Mouse (Mus musculus) cerebellum, adult 11-12 months (tissue): ENCODE results near the gene Sptlc2.
A peak's percentile ranks its signal among the peaks of the same experiment; 100 is the strongest.

Source experiments
- DNase-seq: peaks from one replicate; pipeline ENCODE4 v3.0.0; 2022

Sptlc2 gene

DNA sequence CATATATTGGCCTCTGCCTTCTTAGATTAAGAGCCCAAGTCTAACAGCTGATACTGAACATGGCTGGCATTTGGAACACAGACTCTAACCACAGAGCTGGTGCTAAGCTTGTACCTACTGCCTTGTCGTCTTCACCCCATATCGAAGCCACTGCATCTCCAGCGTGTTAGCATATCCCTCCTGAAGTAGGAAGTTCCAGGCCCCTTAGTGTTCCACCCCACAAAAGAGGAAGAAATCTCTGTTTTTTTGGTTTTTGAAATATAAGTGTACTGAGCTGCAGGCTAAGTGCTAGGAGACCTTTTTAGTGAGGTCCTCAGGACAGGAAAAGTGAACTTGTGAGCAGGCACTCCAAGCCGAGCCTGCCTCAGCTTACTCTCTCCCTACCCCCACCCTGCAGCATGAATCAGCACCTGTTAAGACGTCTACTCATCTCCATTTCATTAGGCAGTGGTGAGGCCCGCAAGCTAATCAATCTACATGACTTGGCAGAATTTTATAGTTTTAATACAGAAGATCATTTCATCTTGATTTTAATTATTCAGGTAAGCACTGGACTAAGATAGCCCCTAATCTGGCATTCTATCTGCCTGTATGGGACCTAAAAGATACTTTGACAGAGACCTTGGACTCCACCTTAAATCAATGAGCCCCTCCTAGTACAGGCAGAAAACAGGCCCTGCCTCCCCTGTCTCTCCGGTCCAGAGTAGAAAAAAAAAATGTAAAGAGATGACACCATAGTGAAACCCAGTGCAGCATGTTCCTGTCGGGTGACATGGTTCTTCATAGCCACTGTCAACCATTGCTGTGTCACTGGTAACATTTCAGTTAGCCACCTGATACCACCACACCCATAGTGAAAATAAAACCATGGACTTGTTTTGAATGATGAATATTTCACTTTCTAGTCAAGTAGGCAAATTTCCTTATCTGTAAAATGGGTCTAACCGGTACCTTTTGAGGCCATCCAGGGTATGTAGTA is 113.0 kb downstream of the Sptlc2 start:
- DNase-seq: no peak

- peak; percentile 29 for DNase-seq
Measured at GRCm38 (mm10) chr12:87267682-87268081, 120.5 kb downstream of the Sptlc2 start.

DNA sequence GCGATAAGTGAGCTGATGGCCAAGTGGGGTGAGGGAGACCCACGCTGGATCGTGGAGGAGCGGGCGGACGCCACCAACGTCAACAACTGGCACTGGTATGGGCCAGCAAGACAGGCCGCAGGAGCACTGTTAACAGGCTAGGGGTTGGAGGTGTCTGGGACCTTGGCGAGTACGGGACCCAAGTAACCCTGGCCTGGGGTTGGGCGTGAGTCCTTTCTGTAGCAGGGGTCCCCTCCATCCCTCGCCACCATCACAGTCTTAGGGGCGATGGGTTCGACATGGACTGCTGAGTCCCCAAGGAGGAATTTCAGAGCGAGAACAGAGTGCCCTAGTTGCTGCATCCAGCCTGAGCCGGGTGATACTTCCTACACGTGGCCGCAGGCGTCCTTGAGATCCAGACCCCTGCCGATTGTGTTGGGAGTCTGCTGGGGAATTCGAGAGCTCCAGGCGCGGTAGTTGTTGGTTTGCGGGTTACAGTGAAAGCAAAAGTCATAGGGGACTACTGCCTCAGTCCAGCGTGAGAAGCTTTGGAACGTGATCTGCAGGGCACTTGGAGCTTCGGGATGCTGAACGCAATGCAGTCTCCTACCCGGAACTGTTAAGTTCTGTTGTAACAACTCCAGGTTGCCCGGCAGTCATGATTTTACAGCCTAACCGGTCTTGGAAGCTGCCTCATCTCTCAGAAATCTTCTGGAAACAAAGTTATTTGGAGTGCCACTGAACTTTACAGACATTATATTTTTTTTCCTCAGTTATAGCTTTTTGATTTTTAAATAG is 121.1 kb downstream of the Sptlc2 start:
- no peak for DNase-seq

DNA sequence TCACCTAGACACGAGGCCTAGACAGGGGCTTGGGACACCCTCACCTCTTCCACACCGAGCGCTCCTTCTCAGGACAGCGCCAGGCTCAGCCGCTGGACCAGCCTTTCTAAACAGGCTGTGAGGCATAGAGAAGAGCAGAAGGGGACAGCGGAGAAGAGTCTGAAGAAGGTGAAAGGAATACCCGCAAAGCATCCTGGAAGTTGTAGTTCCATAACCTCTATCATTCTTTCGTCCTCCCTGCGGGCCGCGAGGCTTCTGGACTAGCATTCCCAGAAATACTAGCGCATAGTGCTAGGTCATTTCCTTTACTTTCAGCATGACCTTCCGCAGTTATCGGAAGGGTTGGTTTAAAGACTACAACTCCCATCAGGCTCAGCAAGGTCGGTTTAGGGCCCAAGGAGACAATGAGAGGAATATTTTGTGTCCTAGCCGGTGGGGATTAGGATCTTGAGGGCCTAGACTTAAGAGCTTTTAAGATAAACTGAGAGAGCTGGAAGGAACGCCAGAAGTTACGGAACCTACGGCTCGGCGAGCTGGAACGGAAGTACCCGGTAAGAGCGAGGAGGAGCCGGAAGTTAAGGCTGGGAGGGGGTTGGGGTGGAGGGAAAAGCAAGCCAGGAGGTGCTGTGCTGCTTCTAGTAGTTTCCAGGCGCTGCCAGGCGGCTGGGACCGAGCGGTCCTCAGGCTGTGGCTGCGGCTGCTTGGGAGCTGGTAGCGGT is 121.9 kb downstream of the Sptlc2 start, which contains the start of the genes Vipas39 and Ahsa1:
Gene Vipas39, minus strand, starts transcription at position 149 of the 719 bp plus-strand sequence.
Gene Ahsa1, plus strand, starts transcription at position 372 of the 719 bp plus-strand sequence.
- DNase-seq: peak; percentile 92

DNA sequence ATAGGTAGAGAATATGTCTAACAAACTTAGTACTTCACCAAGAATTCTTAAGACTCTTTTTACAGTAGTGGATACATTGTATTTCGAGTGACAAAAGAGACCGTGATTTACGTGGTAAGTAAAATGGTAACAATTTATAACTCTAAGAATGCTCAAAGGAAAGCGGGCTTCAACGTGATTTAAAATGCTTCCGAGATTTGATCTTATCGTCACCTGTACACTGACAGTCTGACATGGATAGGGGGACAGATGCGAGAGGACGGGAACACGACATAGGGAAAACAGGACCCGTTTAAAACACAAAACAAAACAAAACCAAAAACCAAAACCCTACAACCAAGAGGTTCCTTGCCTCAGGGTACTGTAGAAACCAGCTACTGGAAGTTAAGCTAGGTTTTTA is 122.7 kb downstream of the Sptlc2 start:
- no peak for DNase-seq

- no peak for DNase-seq
Measured at GRCm38 (mm10) chr12:87260562-87260961, 127.6 kb downstream of the Sptlc2 start.

- DNase-seq: no peak
Measured at GRCm38 (mm10) chr12:87256629-87257028, 131.5 kb downstream of the Sptlc2 start.
